Mouse (Mus musculus): ENCODE measurements around the gene Hs3st3b1. TPM values are rescaled to one million over a fixed set of nuclear protein-coding genes. Genes with fewer than 3 reads are reported as not detected.

The Hs3st3b1 gene
- polyA plus RNA-seq, 1 experiment from 2014 or later: 25.7 TPM

GRCm38 (mm10) chr11:63878616-63879015 lies 43.5 kb downstream of the Hs3st3b1 start:
- Histone ChIP-seq H3K27ac (no peak overlapping the region), H3K4me1 (replicated peaks; ENCODE audit: insufficient read depth, low read length) (no peaks in the 10 kb centered on the region; the same call in 1 of the 2 replicates), H3K4me3 (replicated peaks; ENCODE audit: low read depth, low read length) (no peak overlapping the region), H3K36me3 (ENCODE audit: insufficient read depth, low read length) (no peaks in the 10 kb centered on the region), H3K9ac (ENCODE audit: low read depth, low read length) (no peak overlapping the region), H3K27me3 (ENCODE audit: insufficient read depth, low read length) (no peaks in the 10 kb centered on the region), H3K9me3 (replicated peaks; ENCODE audit: low read length) (no peaks in the 10 kb centered on the region), H3K4me2 (ENCODE audit: low read length) (no peak overlapping the region)
- no peak for TF ChIP-seq CTCF (IDR thresholded peaks at IDR 0.05; ENCODE audit: low read depth)
- 89% methylated on average over 4 of the region's 4 CpGs for WGBS
- ATAC-seq (replicated peaks; ENCODE audit: low FRiP score, low read depth): no peak
- DNase-seq (ENCODE audit: low spot score): no peak

- no peaks in the 10 kb centered on the region for H3K27me3 ChIP-seq (ENCODE audit: insufficient read depth, low read length)
- DNase-seq (ENCODE audit: low spot score): no peak
These were observed 59.3 kb downstream of the Hs3st3b1 start for GRCm38 (mm10) chr11:63862746-63863145.

GRCm38 (mm10) chr11:63861982-63862381 lies 60.1 kb downstream of the Hs3st3b1 start:
- no peak for DNase-seq (ENCODE audit: low spot score)
- no peak overlapping the region for H3K9ac ChIP-seq (ENCODE audit: low read depth, low read length)
- peaks cover 17% of the 10 kb centered on the region for H3K4me1 ChIP-seq (replicated peaks; ENCODE audit: insufficient read depth, low read length)
- no peak overlapping the region for H3K4me2 ChIP-seq (ENCODE audit: low read length)
- no peaks in the 10 kb centered on the region for H3K27me3 ChIP-seq (ENCODE audit: insufficient read depth, low read length)
- no peaks in the 10 kb centered on the region for H3K9me3 ChIP-seq (replicated peaks; ENCODE audit: low read length)
- 48% methylated on average over 1 of the region's 1 CpGs for WGBS
- TF ChIP-seq CTCF (IDR thresholded peaks at IDR 0.05; ENCODE audit: low read depth): no peak
- no peak overlapping the region for H3K4me3 ChIP-seq (replicated peaks; ENCODE audit: low read depth, low read length)
- no peak overlapping the region for H3K27ac ChIP-seq
- ATAC-seq (replicated peaks; ENCODE audit: low FRiP score, low read depth): no peak
- no peaks in the 10 kb centered on the region for H3K36me3 ChIP-seq (ENCODE audit: insufficient read depth, low read length)

More at GRCm38 (mm10) chr11:63862746-63863145, 59.3 kb downstream of the Hs3st3b1 start:
- Histone ChIP-seq H3K27ac (no peak overlapping the region), H3K4me2 (ENCODE audit: low read length) (no peak overlapping the region), H3K4me3 (replicated peaks; ENCODE audit: low read depth, low read length) (no peak overlapping the region), H3K4me1 (replicated peaks; ENCODE audit: insufficient read depth, low read length) (peaks cover 17% of the 10 kb centered on the region), H3K9me3 (replicated peaks; ENCODE audit: low read length) (no peaks in the 10 kb centered on the region), H3K36me3 (ENCODE audit: insufficient read depth, low read length) (no peaks in the 10 kb centered on the region), H3K9ac (ENCODE audit: low read depth, low read length) (no peak overlapping the region)
- TF ChIP-seq CTCF (IDR thresholded peaks at IDR 0.05; ENCODE audit: low read depth): no peak
- no peak for ATAC-seq (replicated peaks; ENCODE audit: low FRiP score, low read depth)
- WGBS: 56% methylated on average over 1 of the region's 1 CpGs

GRCm38 (mm10) chr11:63851041-63851730 lies 70.9 kb downstream of the Hs3st3b1 start:
- no peak overlapping the region for H3K4me2 ChIP-seq (ENCODE audit: low read length)
- no peak for TF ChIP-seq CTCF (IDR thresholded peaks at IDR 0.05; ENCODE audit: low read depth)
- H3K9me3 ChIP-seq (replicated peaks; ENCODE audit: low read length): no peaks in the 10 kb centered on the region
- no peaks in the 10 kb centered on the region for H3K27me3 ChIP-seq (ENCODE audit: insufficient read depth, low read length)
- no peak overlapping the region for H3K9ac ChIP-seq (ENCODE audit: low read depth, low read length)
- no peak overlapping the region for H3K27ac ChIP-seq
- H3K36me3 ChIP-seq (ENCODE audit: insufficient read depth, low read length): no peaks in the 10 kb centered on the region
- WGBS: 85% methylated on average over 6 of the region's 6 CpGs
- DNase-seq (ENCODE audit: low spot score) (no peak), ATAC-seq (replicated peaks; ENCODE audit: low FRiP score, low read depth) (no peak)
- no peak overlapping the region for H3K4me3 ChIP-seq (replicated peaks; ENCODE audit: low read depth, low read length)
- H3K4me1 ChIP-seq (replicated peaks; ENCODE audit: insufficient read depth, low read length): no peaks in the 10 kb centered on the region

DNA sequence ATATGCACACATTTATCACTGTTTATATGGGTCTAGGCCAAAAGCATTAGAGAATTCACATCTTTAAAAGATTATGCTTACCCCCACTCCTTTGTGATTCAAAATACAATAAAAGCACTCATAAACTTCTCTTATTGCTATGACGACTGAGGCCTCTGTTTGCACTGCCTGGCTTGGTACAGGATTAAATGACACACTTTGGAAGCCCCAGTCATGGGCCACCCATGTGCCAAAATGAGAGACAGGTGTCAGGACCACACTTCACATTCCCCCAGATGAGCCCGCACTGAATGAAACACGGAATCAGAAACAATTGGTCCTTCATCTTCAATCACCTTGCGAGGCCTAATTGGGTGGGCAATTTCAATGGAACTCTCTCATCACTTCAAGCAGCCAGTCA lies 71.8 kb downstream of the Hs3st3b1 start:
- DNase-seq (ENCODE audit: low spot score): no peak

GRCm38 (mm10) chr11:63845379-63845778 lies 76.7 kb downstream of the Hs3st3b1 start:
- TF ChIP-seq CTCF (IDR thresholded peaks at IDR 0.05; ENCODE audit: low read depth): no peak
- 79% methylated on average over 6 of the region's 6 CpGs for WGBS

More for the DNA sequence above, 71.8 kb downstream of the Hs3st3b1 start:
- H3K4me2 ChIP-seq (ENCODE audit: low read length): no peak overlapping the region
- H3K9ac ChIP-seq (ENCODE audit: low read depth, low read length): no peak overlapping the region
- no peak for TF ChIP-seq CTCF (IDR thresholded peaks at IDR 0.05; ENCODE audit: low read depth)
- no peak overlapping the region for H3K4me3 ChIP-seq (replicated peaks; ENCODE audit: low read depth, low read length)
- WGBS: 75% methylated on average over 4 of the region's 4 CpGs
- H3K27ac ChIP-seq: no peak overlapping the region
- no peaks in the 10 kb centered on the region for H3K36me3 ChIP-seq (ENCODE audit: insufficient read depth, low read length)
- no peak for ATAC-seq (replicated peaks; ENCODE audit: low FRiP score, low read depth)
- H3K4me1 ChIP-seq (replicated peaks; ENCODE audit: insufficient read depth, low read length): no peaks in the 10 kb centered on the region
- no peaks in the 10 kb centered on the region for H3K27me3 ChIP-seq (ENCODE audit: insufficient read depth, low read length)
- no peaks in the 10 kb centered on the region for H3K9me3 ChIP-seq (replicated peaks; ENCODE audit: low read length)

More at GRCm38 (mm10) chr11:63845379-63845778, 76.7 kb downstream of the Hs3st3b1 start:
- Histone ChIP-seq H3K9me3 (replicated peaks; ENCODE audit: low read length) (no peaks in the 10 kb centered on the region), H3K4me2 (ENCODE audit: low read length) (no peak overlapping the region), H3K4me1 (replicated peaks; ENCODE audit: insufficient read depth, low read length) (no peaks in the 10 kb centered on the region), H3K27me3 (ENCODE audit: insufficient read depth, low read length) (no peaks in the 10 kb centered on the region), H3K4me3 (replicated peaks; ENCODE audit: low read depth, low read length) (no peak overlapping the region), H3K27ac (no peak overlapping the region), H3K36me3 (ENCODE audit: insufficient read depth, low read length) (no peaks in the 10 kb centered on the region), H3K9ac (ENCODE audit: low read depth, low read length) (no peak overlapping the region)
- DNase-seq (ENCODE audit: low spot score) (no peak), ATAC-seq (replicated peaks; ENCODE audit: low FRiP score, low read depth) (no peak)
